Mouse (Mus musculus): ENCODE data around the gene L3mbtl3.

Gene L3mbtl3

DNA sequence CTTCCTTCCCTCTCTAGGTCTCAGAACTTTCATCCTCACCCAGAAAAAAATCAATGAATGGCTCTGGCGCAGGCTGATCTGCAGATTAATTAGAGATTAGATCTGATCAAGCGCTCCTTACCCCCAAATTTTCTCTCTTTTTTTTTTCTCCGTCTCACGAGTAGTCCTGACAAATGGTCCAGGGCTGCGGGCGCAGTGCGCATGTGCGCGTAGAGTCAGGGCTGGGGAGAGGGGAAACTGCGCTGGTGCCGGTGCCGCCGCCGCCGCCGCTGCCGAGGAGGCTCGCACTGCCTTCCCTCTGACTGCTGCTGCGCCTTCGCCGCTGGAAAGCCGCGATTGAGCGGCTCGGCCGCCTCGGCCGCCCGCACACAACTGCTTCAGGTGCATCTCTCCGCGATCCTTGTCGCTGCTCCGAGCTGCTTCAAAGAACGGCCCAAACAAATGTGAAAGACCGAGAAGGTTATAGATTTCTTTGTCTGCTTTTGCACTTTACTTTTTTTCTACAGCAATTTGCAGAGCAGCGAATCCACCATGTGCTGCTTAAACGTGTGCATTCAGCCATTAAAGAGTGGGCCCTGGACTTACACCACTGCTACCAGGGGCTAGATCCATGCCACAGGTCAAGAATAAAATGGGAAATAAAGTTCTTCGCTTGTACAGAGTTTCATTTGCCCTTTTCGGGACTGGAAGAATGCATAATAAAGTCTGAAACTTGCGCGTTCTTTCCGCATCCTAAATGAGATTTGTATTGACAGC lies at the start of gene L3mbtl3:
Gene L3mbtl3 (minus strand): TSS at position 182 of the 756 bp plus-strand sequence.
- in situ Hi-C loops (cut with MboI; ENCODE audit: low pct_unique_long_range_greater_than_20kb in 1 of 2, low sequenced_read_pairs in 2 of 2, unreplicated experiment in 1 of 2), result loop anchor here in 1 of 2 experiments (25.0 kb wide), 1 partner anchor 511 kb away; no protein-coding TSS in a partner anchor

DNA sequence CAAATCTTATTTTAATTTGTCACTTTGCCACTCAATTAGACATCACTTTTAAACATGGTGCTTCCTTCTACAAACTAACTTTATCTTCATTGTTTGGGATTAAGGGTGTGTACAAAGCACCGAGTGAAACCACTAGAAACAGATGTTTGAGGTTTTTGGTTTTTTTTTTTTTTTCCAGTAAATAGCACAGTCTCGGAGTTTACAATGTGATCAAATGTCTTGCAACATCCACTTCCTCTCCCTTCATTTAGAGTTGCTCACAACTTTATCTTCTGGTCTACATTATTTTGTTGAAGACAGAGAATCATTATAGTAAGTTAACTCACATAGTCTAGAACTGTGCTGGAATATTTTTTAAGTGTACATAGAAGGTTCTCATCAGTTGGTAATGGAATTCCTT lies 45.4 kb upstream of the L3mbtl3 start:
- in situ Hi-C loops (cut with MboI; ENCODE audit: low pct_unique_long_range_greater_than_20kb in 1 of 2, low sequenced_read_pairs in 2 of 2, unreplicated experiment in 1 of 2), result no loop called here

DNA sequence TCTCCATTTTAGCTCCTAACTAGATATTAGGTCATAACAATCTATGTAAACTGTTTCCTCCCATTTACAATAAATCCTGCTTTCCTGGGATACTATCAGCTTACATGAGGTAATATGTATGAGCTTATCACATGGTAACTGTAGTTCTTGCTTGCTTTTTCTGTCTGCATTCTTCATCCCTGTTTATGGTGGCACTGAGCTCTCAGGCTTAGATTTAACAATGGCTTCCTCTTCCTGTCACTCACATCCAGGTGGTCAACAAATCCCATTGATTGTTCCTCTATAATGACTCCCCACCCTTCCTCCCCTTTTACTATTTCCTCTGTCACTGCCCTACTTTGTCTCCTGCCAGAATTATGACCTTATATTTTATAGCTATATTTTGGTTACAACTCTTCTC lies 12.9 kb upstream of the L3mbtl3 start:
- in situ Hi-C loops (cut with MboI; ENCODE audit: low pct_unique_long_range_greater_than_20kb in 1 of 2, low sequenced_read_pairs in 2 of 2, unreplicated experiment in 1 of 2), result loop anchor here in 1 of 2 experiments (25.0 kb wide), 1 partner anchor 499 kb away; no protein-coding TSS in a partner anchor

DNA sequence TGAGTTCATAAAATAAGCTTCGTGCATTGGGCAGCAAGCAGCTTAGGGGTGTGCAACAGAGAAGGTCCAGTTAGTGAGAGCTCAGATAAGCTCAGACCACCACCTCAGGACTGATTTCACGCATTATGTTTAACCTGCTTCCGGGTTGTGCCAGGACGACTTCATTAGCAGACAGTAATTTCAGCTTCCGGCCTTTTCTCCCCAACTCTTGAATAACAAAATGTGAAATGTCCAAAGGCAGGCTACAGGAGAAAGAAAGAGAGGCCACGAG lies 1.5 kb upstream of the L3mbtl3 start:
- in situ Hi-C loops (cut with MboI; ENCODE audit: low pct_unique_long_range_greater_than_20kb in 1 of 2, low sequenced_read_pairs in 2 of 2, unreplicated experiment in 1 of 2), result loop anchor here in 1 of 2 experiments (25.0 kb wide), 1 partner anchor 510 kb away; no protein-coding TSS in a partner anchor

DNA sequence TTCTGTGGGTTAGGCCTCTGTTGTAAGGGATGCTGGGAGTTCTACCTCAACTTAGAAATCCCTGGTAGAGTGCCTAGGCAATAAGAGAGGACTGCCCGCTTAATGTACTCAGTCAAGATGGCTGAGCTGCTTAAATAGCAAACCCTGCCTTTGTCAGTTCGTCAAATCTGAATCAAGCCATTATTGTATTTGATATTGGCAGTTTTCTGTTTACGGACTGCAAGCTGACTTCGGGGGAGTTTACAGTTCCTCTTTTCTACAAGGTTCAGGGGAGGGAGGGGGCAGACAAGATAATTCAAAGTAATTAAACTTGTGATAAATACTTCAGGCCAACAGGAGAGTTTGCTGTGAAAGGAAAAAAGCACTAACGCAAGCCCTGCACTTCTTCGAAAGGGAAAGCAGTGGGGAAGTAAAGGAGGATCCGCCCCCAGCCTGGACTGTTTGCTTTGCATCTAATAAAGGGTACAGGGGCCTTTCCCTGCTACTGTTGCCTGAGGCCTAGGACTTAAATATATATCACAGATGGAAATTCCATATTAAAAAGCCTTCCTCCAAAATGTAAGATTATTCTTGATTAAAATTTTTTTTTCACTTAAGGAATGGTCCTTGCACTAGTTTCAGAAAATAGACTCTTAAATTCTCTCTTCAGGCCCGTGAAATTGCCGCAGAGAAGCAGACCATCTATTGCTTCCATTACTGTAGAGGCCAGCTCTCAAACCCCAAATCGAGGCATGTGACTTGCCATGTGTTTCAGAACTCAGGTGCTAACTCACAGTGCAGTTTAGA lies 968 bp upstream of the L3mbtl3 start:
- in situ Hi-C loops (cut with MboI; ENCODE audit: low pct_unique_long_range_greater_than_20kb in 1 of 2, low sequenced_read_pairs in 2 of 2, unreplicated experiment in 1 of 2), result loop anchor here in 1 of 2 experiments (25.0 kb wide), 1 partner anchor 511 kb away; no protein-coding TSS in a partner anchor

DNA sequence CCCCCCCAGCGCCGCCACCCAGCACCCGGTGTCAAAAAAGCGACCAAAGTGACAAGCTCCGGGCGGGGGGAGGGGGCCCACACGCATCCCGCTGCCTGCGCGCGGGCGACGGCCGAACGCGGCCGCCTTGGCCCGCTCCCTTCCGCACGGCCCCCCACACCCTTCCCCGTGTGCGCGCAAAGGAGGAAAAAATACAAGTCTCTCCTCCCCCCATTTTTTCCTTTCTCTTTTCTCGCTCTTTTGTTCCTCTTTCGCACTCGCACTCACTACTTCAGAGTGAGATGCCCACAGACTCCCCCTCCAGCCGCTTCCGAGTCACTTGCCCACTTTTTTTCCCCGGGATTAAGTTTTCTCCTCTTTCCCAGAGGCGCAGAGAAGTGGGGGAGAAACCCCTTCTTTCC lies 420 bp downstream of the L3mbtl3 start:
- in situ Hi-C loops (cut with MboI; ENCODE audit: low pct_unique_long_range_greater_than_20kb in 1 of 2, low sequenced_read_pairs in 2 of 2, unreplicated experiment in 1 of 2), result loop anchor here in 1 of 2 experiments (25.0 kb wide), 1 partner anchor 512 kb away; no protein-coding TSS in a partner anchor

DNA sequence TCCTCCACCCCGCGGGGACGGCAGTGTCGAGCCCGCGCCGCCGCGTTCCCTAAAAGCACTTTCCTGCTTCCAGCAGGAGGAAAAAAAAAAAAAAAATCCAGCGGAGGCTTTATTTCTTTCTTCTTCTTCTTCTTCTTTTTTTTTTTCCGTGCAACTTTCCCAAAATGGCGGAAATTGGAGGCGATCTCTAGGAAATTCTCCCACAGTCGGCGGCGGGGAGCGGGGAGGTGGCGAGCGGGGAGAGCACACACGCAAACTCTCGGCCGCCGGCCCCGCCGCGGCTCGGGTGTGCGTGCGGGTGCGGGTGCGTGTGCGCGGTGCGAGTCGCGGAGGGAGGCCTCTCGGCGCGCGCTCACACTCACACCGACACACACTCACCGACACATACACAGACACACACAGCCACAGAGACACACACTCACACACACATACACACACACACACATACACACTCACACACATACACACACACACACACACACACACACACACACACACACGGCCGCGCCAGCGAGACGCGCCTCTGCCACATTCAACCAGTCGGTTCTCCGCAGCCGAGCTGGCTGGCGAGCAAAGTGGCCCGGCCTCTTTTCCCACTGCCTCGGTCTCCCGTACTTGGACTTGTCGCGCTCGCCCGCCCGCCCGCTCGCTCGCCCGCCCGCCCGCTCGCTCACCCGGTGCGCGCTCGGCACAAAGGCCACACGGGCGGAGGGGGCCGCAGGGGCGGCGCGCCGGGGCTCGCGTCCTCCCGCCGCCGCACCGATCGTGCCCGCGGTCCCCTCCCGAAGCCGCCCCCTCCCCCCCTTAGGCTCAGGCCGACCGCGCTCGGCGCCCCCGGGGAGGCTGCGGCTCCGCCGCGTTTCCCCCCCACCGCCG lies 1.1 kb downstream of the L3mbtl3 start:
- in situ Hi-C loops (cut with MboI; ENCODE audit: low pct_unique_long_range_greater_than_20kb in 1 of 2, low sequenced_read_pairs in 2 of 2, unreplicated experiment in 1 of 2), result loop anchor here (25.0 kb wide), 1 partner anchor 513 kb away; no protein-coding TSS in a partner anchor

DNA sequence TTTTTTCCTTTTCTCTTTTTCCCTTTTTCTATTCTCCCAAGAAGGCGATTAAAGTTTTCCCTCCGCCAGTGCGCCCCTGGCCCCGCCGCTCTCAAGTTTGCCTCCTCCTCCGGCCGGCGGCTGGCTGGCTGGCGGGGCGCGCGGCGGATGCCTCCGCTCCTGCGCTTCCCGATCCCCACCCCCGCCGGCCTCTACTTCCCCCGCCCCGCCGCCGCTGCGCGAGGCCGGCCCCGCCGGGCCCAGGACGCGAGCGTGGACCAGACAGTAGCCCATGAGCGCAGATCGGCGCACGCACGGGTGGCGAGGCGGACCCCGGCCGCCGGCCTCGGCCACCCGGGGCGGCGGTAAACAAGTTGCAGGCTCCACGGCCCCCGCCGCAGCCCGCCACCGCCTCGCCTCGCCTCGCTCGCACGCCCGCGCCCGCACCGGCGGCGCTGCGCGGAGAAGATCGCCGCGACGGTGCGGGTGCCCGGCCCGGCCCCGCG lies 1.8 kb downstream of the L3mbtl3 start:
- in situ Hi-C loops (cut with MboI; ENCODE audit: low pct_unique_long_range_greater_than_20kb in 1 of 2, low sequenced_read_pairs in 2 of 2, unreplicated experiment in 1 of 2), result loop anchor here in 1 of 2 experiments (25.0 kb wide), 1 partner anchor 513 kb away; no protein-coding TSS in a partner anchor

DNA sequence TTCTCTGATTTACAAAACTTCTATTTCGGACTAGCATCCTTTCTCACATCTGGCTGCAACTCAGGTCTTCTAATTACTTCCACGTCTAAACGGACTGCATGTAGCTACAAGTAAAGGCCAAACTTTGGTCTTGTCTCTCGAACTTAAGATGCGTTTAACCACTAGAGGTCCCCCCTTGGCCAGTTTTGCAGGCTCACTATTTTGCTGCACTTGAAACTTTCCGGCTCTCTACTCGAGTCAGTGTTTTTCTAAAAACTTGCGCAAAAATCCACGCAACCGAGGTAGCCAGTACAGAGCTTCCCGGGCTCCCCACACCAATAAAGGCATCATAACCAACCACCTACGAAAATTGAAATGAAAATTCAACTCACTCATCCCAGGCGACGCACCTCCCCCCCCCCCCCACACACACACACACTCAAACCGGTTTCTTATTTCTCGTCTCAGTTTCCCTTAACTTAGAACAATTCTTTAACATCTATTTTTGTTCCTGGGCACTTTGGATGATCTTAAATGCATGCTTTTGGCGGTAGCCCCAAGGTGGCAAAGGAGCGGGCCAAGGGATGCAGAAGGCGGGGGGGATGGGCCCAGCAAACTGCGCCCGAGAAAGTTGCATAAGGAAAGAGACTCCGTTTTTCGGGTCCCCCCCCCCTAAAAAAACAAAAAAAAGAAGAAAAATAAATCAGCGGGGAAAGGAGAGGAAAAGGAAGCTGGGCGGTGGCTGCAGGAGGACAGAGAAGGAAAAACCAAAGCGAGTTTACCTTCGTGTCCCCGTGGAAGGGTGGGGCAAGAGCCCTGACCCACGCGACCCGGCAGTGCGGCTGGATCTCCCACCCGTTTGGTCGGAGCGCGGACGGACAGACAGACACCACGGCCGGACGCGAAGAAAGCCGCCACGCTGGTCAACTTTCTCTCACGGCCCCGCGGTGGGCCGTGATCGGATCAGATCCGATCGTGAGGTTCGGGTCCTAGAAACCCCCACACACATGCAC lies 2.5 kb downstream of the L3mbtl3 start:
- in situ Hi-C loops (cut with MboI; ENCODE audit: low pct_unique_long_range_greater_than_20kb in 1 of 2, low sequenced_read_pairs in 2 of 2, unreplicated experiment in 1 of 2), result loop anchor here in 1 of 2 experiments (25.0 kb wide), 1 partner anchor 514 kb away; no protein-coding TSS in a partner anchor

DNA sequence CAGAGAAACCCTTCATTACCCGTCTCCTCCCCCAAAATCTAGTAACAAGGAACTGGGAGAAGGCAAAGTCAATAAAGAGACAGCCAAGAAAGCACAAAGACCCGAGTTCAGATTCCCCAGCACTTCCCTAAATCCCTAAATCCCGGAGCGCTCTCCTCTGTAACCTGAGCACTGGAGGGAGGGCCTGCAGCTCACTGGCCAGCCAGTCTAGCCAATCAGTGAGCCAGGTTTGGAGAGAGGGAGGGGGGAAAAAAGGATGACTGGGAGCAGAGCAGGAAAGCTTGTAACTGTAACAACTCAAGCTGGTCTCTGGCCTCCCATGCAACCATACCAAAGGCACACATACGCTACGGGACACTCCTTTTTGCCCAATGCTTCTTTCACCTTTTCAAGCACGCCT lies 4.4 kb downstream of the L3mbtl3 start:
- in situ Hi-C loops (cut with MboI; ENCODE audit: low pct_unique_long_range_greater_than_20kb in 1 of 2, low sequenced_read_pairs in 2 of 2, unreplicated experiment in 1 of 2), result loop anchor here in 1 of 2 experiments (25.0 kb wide), 1 partner anchor 516 kb away; no protein-coding TSS in a partner anchor

DNA sequence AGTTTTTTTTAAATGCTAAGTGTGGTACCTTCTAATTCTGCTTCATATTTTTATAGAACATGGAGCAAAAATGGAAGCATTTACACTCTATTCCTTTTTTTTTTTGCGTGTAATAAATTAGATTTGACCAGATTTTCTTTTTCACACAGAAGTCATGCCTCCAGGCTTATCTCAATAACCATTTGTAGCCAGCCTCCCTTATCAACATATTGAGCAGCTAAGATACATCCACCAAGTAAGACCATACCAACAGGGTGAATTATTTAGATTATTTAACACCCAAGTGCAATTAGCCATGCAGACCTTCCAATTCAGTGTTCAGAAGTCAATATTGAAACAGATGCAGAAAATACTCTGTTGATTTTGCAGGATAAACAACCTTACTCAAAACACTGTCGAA lies 10.8 kb downstream of the L3mbtl3 start:
- in situ Hi-C loops (cut with MboI; ENCODE audit: low pct_unique_long_range_greater_than_20kb in 1 of 2, low sequenced_read_pairs in 2 of 2, unreplicated experiment in 1 of 2), result loop anchor here in 1 of 2 experiments (25.0 kb wide), 1 partner anchor 522 kb away; no protein-coding TSS in a partner anchor

DNA sequence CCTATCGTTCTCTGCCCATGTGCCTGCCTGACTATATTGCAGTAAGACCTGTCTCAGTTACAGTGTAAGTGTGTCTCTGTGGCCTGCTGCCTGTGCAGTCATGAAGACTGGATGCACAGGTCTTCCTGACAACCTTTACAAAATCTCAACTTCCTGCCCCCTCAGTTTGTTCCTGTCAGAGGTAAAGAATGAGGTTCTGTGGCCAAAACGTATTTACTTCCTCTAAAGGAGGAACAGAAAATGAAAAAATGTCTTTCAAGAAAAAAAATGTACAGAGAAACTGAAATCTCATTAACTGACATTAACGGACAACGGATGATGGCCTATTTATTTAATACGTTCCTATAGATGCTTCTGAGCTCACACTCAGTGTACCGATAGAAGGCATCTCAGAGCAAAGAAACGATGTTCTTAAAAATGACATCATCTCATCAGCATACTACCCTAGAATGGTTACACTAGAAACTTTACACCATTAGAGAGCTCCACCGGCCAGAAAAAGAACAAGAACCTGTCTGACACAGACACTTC lies 11.4 kb downstream of the L3mbtl3 start:
- in situ Hi-C loops (cut with MboI; ENCODE audit: low pct_unique_long_range_greater_than_20kb in 1 of 2, low sequenced_read_pairs in 2 of 2, unreplicated experiment in 1 of 2), result loop anchor here in 1 of 2 experiments (25.0 kb wide), 1 partner anchor 523 kb away; no protein-coding TSS in a partner anchor

DNA sequence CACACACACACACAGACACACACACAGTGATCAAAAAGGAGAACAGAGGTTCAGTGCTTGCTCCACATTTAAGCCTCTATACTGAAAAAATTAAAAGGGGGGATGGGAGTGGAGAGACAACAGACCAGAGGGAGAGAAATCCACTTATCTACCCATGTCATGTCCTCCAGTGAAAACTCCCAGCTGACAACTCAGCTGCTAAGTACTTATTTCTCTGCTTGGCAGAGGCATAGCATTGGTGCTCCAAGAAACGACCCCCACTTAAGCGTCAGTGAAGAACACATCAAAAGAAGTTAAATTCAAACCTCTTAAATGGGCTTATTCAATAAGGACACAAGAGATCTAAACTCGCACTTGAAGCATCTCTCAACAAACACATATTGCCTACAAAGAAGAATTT lies 12.2 kb downstream of the L3mbtl3 start:
- in situ Hi-C loops (cut with MboI; ENCODE audit: low pct_unique_long_range_greater_than_20kb in 1 of 2, low sequenced_read_pairs in 2 of 2, unreplicated experiment in 1 of 2), result loop anchor here in 1 of 2 experiments (25.0 kb wide), 1 partner anchor 524 kb away; no protein-coding TSS in a partner anchor

DNA sequence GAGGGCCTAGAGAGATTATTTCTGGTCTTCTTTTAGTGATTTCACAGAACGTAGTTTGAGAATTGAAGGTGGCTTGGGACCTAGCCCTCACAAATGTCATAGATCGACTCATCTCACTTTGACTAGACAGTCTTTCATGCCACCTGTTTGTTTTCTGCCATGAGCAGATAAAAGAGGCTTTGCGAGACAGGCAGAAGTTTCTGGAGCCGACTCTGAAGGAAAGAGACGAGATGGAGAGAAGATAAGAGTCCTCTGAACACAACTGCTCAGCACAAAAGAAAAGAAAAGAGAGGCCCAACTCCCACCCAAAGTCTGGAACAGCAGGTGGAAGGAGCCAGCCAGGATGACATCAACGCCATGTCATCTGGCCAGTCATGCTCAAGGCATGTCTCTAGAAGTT lies 17.0 kb downstream of the L3mbtl3 start:
- in situ Hi-C loops (cut with MboI; ENCODE audit: low pct_unique_long_range_greater_than_20kb in 1 of 2, low sequenced_read_pairs in 2 of 2, unreplicated experiment in 1 of 2), result loop anchor here in 1 of 2 experiments (25.0 kb wide), 1 partner anchor 529 kb away; no protein-coding TSS in a partner anchor

DNA sequence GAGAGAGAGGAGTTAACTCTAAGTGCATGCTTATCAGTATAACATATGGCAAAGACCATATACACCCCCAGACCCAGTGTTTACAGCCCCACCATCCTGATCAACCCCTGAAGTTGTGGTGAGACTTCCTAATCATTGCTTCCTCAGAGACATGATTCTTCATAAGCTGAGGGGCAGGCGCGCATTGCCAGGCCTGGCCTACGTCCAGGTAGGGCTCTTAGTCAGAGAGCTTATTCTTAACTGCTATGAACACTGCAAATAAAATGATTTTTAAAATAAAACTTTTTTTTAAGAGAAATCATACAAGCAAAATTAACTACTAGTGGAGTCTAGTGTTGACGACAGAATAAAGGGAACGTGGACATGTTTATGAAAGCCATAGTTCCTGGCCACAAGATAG lies 17.5 kb downstream of the L3mbtl3 start:
- in situ Hi-C loops (cut with MboI; ENCODE audit: low pct_unique_long_range_greater_than_20kb in 1 of 2, low sequenced_read_pairs in 2 of 2, unreplicated experiment in 1 of 2), result loop anchor here in 1 of 2 experiments (25.0 kb wide), 1 partner anchor 529 kb away; no protein-coding TSS in a partner anchor

DNA sequence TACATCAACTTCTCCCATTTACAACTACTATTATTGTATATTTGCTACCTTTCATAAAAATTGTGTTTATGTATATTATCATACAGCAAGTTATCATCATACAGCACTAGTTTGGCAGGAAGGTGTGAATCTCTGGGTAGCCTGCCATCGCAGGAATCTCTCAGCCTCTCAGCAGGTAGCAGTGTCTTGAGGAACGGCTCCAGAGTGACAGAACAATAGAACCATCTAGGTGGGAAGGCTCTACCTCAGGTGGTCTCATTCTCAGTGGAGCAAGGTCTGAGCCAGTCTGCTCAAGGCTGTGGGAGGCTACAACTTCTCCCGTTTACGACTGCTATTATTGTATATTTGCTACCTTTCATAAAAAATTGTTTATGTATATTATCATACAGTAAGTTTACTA lies 22.0 kb downstream of the L3mbtl3 start:
- in situ Hi-C loops (cut with MboI; ENCODE audit: low pct_unique_long_range_greater_than_20kb in 1 of 2, low sequenced_read_pairs in 2 of 2, unreplicated experiment in 1 of 2), result loop anchor here in 1 of 2 experiments (25.0 kb wide), 1 partner anchor 534 kb away; no protein-coding TSS in a partner anchor
